Mouse (Mus musculus) lung, postnatal 0 days (tissue): ENCODE results near the gene Erich4.

ENCODE experiments used
- CTCF ChIP-seq: IDR thresholded peaks from 2 replicates; pipeline ENCODE4 v1.5.1; 2016; ENCODE audit warnings: antibody characterized with exemption, mild to moderate bottlenecking
- EP300 ChIP-seq: IDR thresholded peaks from 2 replicates; pipeline ENCODE4 v1.6.1; 2016; ENCODE audit warnings: antibody characterized with exemption, mild to moderate bottlenecking, control low read depth

GRCm38 (mm10) chr7:25625594-25626250 is 10.0 kb upstream of the Erich4 start:
- no peak for TF ChIP-seq EP300
- TF ChIP-seq CTCF = peak; percentile 71
